Mouse (Mus musculus) hindbrain, embryonic 16.5 days (tissue): ENCODE data around the gene Dhtkd1. TPM values are rescaled to one million over a fixed set of nuclear protein-coding genes. Genes with fewer than 3 reads are reported as not detected.
"Not testable (repeated sequence)": the region's sequence is repeated elsewhere in the genome, so short reads cannot be mapped to it uniquely, and the experiment has no call there.

Experiments used
- ATAC-seq: fragments of 200-750 bp; cut with Nextera tagmentation; 2 replicates; pipeline ENCODE4 v1.8.0; 2017; ENCODE audit warnings: moderate TSS enrichment, moderate library complexity
- H3K27ac ChIP-seq: fragments of 300-500 bp; sonication (generic); 2 replicates; pipeline ENCODE4 v1.5.1; 2014; ENCODE audit warnings: low read depth, mild to moderate bottlenecking, control low read depth, low read length, moderate library complexity
- H3K27me3 ChIP-seq: fragments of 300-500 bp; sonication (generic); replicated peaks from 2 replicates; pipeline ENCODE4 v1.6.1; 2014; ENCODE audit warnings: low read length; ENCODE audit not compliant: control insufficient read depth, insufficient read depth
- H3K36me3 ChIP-seq: fragments of 300-500 bp; sonication (generic); 2 replicates; pipeline ENCODE4 v1.6.1; 2014; ENCODE audit warnings: mild to moderate bottlenecking, low read length, moderate library complexity, mixed read lengths; ENCODE audit not compliant: control insufficient read depth, insufficient read depth
- H3K4me1 ChIP-seq: fragments of 300-500 bp; sonication (generic); 2 replicates; pipeline ENCODE4 v1.6.1; 2014; ENCODE audit warnings: low read depth, low read length; ENCODE audit not compliant: control insufficient read depth, insufficient read depth
- H3K4me2 ChIP-seq: fragments of 300-500 bp; sonication (generic); 2 replicates; pipeline ENCODE4 v1.6.1; 2014; ENCODE audit warnings: mild to moderate bottlenecking, low read length, control low read depth, moderate library complexity
- H3K4me3 ChIP-seq: fragments of 300-500 bp; sonication (generic); 2 replicates; pipeline ENCODE4 v1.5.1; 2014; ENCODE audit warnings: mild to moderate bottlenecking, low read length, control low read depth, moderate library complexity
- H3K9ac ChIP-seq: fragments of 300-500 bp; sonication (generic); 2 replicates; pipeline ENCODE4 v1.6.1; 2014; ENCODE audit warnings: low read depth, mild to moderate bottlenecking, control low read depth, low read length, moderate library complexity
- H3K9me3 ChIP-seq: fragments of 300-500 bp; sonication (generic); 2 replicates; pipeline ENCODE4 v1.6.1; 2014; ENCODE audit warnings: mild to moderate bottlenecking, low read length, moderate library complexity; ENCODE audit not compliant: control insufficient read depth
- WGBS: fragments of 180-500 bp; shearing (Covaris S2); extraction: QIAGEN DNeasy Blood & Tissue Kit; methylation state at CpG from one replicate; pipeline ENCODE4 v1.1.7; 2014; 5-methylcytosine and 5-hydroxymethylcytosine counted together
- polyA plus RNA-seq: library from polyadenylated mRNA; unstranded; fragments of >200 nt; fragmentation: Nextera tagmentation; extraction: Ambion mirVana; gene quantifications from 2 replicates; pipeline ENCODE4 v1.2.1, GENCODE M21; 2015

The Dhtkd1 gene
- polyA plus RNA-seq: 6.1 and 6.7 TPM in 2 replicates

DNA sequence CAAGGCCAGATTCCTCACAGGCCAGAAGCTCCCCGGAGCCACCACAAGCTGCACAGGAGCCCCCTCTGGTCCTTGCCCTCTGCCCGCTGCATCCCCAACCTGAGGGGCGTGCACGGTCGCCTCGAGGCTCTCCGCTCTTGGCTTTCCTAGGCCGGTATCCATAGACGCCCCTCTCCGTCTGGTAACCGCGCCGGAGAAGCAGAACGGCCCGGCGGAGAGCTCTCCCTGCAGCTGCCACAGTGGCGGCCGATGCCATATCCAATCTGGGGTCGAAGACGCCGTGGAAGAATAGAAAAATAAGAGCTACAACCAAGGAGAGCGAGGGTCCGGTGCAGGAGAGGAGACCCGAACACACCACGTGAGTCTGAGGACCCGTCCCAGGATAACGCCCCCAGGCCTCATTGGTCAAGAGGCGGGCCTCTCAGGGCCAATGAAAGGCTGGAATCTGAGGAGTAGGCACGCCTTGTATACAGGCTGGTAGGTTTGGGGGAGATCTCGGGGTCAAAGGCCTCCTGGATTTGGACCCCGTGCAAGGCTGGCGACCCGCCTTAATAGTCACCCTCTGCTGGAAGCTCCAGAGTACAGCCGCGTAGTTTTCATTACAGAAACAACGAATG, at the start of gene Dhtkd1:
TSS of gene Dhtkd1 (minus strand) at position 377 of the 617 bp plus-strand sequence.
- peak; percentile 98 for ATAC-seq
- H3K4me1 ChIP-seq: no peaks in the 10 kb centered on the region; the same call in 1 of the 2 replicates
- no peaks in the 10 kb centered on the region for H3K36me3 ChIP-seq
- H3K27ac ChIP-seq: peak within 1 kb of the TSS; percentile 65; the same call in 1 of the 2 replicates
- peak within 1 kb of the TSS; percentile 68 for H3K4me3 ChIP-seq
- peak within 1 kb of the TSS; percentile 84 for H3K9ac ChIP-seq
- no peaks in the 10 kb centered on the region for H3K27me3 ChIP-seq
- H3K4me2 ChIP-seq: peak within 1 kb of the TSS; percentile 88
- H3K9me3 ChIP-seq: no peaks in the 10 kb centered on the region
- WGBS: under 1% methylated on average over 36 of the region's 36 CpGs

DNA sequence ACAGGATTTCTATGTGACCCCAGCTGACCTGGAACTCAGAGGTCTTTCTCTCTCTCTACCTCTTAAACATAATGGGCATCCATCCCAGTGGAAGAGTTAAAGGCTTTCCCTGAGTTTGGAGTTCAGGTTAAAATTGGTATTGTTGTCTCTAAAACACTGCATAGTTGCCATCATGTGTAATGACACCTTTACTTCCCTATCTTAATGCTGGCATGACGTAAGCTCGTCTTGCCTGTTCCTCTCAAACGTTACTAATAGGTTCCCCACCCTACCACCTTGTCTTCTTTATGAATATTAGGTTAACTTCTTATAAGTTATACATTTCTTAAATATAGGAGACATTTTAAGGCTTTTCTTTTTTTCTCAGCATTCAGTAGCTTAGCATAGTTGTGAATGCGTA, 34.9 kb upstream of the Dhtkd1 start:
- Histone ChIP-seq H3K27me3 (no peaks in the 10 kb centered on the region), H3K9me3 (no peaks in the 10 kb centered on the region), H3K4me2 (no peak overlapping the region), H3K4me3 (no peak overlapping the region), H3K27ac (no peak overlapping the region), H3K4me1 (no peaks in the 10 kb centered on the region), H3K9ac (no peak overlapping the region), H3K36me3 (peaks cover 13% of the 10 kb centered on the region)
- WGBS: 92% methylated on average over 4 of the region's 4 CpGs
- no peak for ATAC-seq

DNA sequence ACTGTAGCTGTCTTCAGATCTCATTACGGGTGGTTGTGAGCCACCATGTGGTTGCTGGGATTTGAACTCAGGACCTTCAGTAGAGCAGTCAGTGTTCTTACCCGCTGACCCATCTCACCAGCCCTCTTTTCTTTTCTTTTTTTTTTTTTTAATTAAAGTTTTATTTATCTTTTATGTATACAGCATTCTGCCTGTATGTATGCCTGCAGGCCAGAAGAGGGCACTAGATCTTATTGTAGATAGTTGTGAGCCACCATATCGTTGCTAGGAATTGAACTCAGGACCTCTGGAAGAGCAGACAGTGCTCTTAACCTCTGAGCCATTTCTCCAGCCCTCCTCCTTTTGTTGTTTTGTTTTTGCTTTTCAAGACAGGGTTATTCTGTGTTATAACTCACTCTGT, 28.0 kb upstream of the Dhtkd1 start:
- WGBS: 94% methylated on average over 3 of the region's 3 CpGs
- H3K4me2 ChIP-seq, H3K9me3 ChIP-seq, H3K27ac ChIP-seq, H3K4me1 ChIP-seq, H3K27me3 ChIP-seq, H3K9ac ChIP-seq, H3K36me3 ChIP-seq, ATAC-seq, H3K4me3 ChIP-seq: not testable (repeated sequence)

DNA sequence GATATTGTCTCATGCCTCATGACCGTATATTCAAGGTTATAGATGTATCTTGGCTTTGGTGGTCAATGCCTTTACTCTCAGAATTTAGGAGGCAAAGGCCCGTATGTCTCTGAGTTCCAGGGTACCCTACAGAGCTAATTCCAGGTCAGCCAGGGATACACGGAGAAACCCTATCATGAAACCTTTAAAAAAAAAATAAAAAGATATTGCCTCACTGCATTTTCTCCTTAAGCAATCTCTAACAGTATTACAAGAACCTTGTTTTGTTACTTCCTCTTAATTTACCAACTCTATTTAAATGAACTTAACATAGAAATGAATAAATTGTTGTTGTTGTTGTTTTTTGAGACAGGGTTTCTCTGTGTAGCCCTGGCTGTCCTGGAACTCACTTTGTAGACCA, 23.4 kb upstream of the Dhtkd1 start:
- Histone ChIP-seq H3K36me3 (peaks cover 11% of the 10 kb centered on the region; the same call in 1 of the 2 replicates), H3K4me3 (no peak overlapping the region), H3K9ac (no peak overlapping the region), H3K4me2 (no peak overlapping the region), H3K27ac (no peak overlapping the region), H3K4me1 (no peaks in the 10 kb centered on the region), H3K27me3 (no peaks in the 10 kb centered on the region), H3K9me3 (no peaks in the 10 kb centered on the region)
- WGBS: 92% methylated on average over 3 of the region's 3 CpGs
- ATAC-seq: no peak

DNA sequence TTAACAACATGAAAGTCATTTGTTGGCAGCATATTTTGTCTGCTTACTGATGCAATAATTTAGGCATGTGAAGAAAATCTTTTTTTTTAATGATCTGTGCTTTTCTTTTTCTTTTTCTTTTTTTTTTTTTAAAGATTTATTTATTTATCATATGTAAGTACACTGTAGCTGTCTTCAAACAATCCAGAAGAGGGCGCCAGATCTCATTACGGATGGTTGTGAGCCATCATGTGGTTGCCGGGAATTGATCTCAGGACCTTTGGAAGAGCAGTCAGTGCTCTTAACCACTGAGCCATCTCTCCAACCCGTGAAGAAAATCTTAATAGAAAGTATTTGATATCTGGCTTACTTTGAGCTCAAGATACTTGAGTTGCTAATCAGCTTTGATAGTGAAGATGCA, 21.1 kb upstream of the Dhtkd1 start:
- H3K27ac ChIP-seq, H3K4me1 ChIP-seq, H3K9ac ChIP-seq, H3K4me2 ChIP-seq, H3K4me3 ChIP-seq, H3K27me3 ChIP-seq, H3K9me3 ChIP-seq, ATAC-seq: not testable (repeated sequence)
- peaks cover 15% of the 10 kb centered on the region for H3K36me3 ChIP-seq
- 96% methylated on average over 4 of the region's 4 CpGs for WGBS

DNA sequence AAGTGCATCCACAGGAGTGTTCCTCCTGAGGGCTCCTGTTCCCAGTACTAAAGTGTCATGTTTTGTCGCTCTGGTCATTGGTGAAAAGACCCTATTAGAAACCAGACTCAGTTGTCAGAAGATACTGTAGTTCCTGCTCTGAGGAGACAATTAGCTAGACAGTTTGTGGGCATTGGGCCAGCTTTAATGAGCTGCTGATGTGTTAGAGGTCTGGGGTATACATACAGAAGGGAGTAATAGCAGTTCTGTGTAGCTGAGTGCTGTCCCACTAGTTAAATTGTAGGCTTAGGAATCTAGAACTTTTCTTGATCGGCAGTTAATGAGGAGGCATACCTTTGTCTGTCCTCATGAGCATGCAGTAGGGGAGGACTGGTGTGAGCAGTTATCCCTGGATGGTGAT, 19.7 kb upstream of the Dhtkd1 start:
- no peak overlapping the region for H3K4me3 ChIP-seq
- ATAC-seq: no peak; the same call in 1 of the 2 replicates
- H3K4me2 ChIP-seq: no peak overlapping the region
- H3K27me3 ChIP-seq: no peaks in the 10 kb centered on the region
- no peaks in the 10 kb centered on the region for H3K9me3 ChIP-seq
- no peaks in the 10 kb centered on the region for H3K4me1 ChIP-seq
- peaks cover 24% of the 10 kb centered on the region for H3K36me3 ChIP-seq
- H3K9ac ChIP-seq: no peak overlapping the region
- no peak overlapping the region for H3K27ac ChIP-seq
- WGBS: 60% methylated on average over 2 of the region's 2 CpGs

DNA sequence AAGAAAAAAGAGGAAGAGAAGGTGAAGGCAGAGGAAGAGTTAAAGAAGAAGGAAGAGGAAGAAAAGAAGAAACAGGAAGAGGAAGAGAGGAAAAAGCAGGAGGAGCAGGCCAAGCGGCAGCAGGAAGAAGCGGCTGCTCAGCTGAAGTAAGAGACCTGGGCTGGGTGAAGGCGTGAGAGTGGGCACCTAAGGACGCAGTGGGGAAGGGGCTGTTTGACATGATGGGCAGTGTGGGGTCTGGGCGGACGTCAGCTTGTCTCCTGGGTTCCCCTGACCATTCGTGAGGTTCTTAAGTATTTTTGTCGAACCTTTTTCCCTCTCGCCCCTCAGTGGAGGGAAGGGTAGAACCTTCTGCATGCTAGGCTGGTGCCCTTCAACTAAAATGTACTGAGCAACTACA, 15.1 kb upstream of the Dhtkd1 start:
- Histone ChIP-seq H3K4me3 (no peak overlapping the region), H3K27me3 (no peaks in the 10 kb centered on the region), H3K9me3 (no peaks in the 10 kb centered on the region), H3K27ac (no peak overlapping the region), H3K4me2 (no peak overlapping the region), H3K9ac (no peak overlapping the region), H3K36me3 (peaks cover 21% of the 10 kb centered on the region), H3K4me1 (no peaks in the 10 kb centered on the region; the same call in 1 of the 2 replicates)
- WGBS: 92% methylated on average over 9 of the region's 9 CpGs
- ATAC-seq: no peak

DNA sequence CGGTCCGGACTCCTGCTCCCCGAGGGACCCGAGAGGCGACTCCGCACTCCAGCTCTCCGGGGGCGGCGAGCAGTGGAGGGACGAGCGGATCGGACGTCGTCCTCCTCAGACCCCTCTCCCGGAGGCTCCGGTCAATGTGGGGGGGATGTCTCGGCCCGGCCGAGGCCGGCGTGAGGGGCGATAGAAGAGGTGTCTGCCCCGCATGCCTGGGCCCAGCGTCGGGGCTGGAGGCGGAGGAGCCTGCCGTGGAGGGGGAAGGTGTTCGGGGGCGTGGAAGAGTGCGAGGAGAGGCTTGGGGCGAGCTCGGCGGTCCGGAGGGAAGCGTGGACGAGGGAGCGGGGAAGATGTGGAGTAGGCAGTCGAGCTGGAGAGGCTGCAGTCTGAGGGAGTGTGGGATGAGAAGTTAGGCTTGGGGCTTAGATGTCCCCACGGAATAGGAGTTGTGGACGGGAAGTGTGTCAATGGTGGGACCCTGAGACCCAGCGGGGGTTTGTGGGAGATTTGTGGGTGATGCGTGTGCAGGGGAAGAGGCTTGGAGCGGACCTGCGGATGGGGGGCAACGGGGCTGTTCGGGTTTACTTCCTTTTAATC, 9.1 kb upstream of the Dhtkd1 start:
- Histone ChIP-seq H3K9me3 (no peaks in the 10 kb centered on the region), H3K27ac (peak overlapping the region; percentile 84), H3K27me3 (no peaks in the 10 kb centered on the region), H3K4me3 (peak overlapping the region; percentile 96), H3K4me1 (peaks cover 10% of the 10 kb centered on the region), H3K4me2 (peak overlapping the region; percentile 76), H3K36me3 (no peaks in the 10 kb centered on the region), H3K9ac (peak overlapping the region; percentile 70)
- no peak for ATAC-seq
- under 1% methylated on average over 37 of the region's 46 CpGs for WGBS

DNA sequence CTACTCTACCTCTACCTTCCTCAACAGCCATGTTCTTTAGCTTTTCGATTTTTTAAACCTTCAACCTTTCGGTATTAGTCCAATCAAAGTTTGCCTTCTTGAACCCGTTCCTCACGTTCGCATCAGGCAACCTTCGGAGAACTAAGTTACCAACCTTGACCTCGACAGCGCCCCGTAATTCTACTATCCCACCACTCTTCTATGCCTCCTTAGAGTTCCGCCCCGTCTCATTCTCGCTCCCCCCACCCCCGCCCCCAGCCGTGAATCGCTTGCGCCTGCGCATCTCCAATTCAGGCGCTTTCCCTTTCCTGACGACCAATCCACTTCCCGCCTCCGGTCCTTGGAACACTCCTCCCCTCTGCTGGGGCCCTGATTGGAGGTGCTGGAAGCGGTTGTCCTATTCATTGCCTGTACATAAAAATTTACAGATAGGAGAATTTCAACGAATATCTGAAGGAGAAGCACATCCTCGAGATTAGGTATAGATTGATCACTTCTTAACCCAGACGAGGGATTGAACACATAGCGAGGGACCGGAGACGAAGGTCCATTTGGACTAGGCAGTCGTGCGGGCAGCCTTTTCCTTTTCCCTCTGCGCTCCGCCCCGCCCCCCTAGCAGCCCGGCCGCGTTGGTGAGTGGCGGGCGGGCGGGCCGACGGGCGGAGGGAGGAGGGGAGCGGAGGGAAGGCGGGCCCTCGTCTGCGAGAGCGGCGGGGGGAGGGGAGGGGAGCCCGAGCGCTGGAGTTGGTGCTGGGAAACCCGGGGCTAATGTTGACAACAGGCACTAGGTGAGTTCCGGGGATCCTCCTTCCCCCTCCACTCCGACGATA, 8.4 kb upstream of the Dhtkd1 start, which contains the start of gene Upf2:
TSS of gene Upf2 (plus strand) at position 704 of the 830 bp plus-strand sequence.
- Histone ChIP-seq H3K4me1 (peaks cover 10% of the 10 kb centered on the region), H3K27ac (peak within 1 kb of the TSS; percentile 84), H3K4me2 (peak within 1 kb of the TSS; percentile 79), H3K9ac (peak within 1 kb of the TSS; percentile 71), H3K36me3 (no peaks in the 10 kb centered on the region), H3K4me3 (peak within 1 kb of the TSS; percentile 96), H3K9me3 (no peaks in the 10 kb centered on the region), H3K27me3 (no peaks in the 10 kb centered on the region)
- ATAC-seq: peak; percentile 97
- under 1% methylated on average over 42 of the region's 54 CpGs for WGBS
